Mouse (Mus musculus): Measurements from ENCODE around the gene Fgfrl1. TPM values are rescaled to one million over a fixed set of nuclear protein-coding genes. Genes with fewer than 3 reads are reported as not detected.
"Not testable (repeated sequence)": the region's sequence is repeated elsewhere in the genome, so short reads cannot be mapped to it uniquely, and the experiment has no call there.

Gene Fgfrl1
- total RNA-seq, 2 experiments from 2014 or later, result 45.8 to 47.5 TPM

DNA sequence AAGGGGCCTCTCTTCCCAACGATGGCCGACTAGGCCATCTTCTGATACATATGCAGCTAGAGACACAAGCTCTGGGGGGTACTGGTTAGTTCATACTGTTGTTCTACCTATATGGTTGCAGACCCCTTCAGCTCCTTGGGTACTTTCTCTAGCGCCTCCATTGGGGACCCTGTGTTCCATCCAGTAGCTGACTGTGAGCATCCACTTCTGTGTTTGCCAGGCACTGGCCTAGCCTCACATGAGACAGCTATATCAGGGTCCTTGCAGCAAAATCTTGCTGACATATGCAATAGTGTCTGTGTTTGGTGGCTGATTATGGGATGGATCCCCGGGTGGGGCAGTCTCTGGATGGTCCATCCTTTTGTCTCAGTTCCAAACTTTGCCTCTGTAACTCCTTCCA lies 59.1 kb downstream of the Fgfrl1 start:
- DNase-seq, result not testable (repeated sequence)

Other genes with a start within 250 kb of the Fgfrl1 start
- gene Mfsd7a, start 243.5 kb upstream of the Fgfrl1 start, total RNA-seq (2021), result 1 to 10 TPM; 1.0 to 1.3 TPM
- 10 to 100 TPM; 37.6 to 39.6 TPM for gene Pcgf3, start 231.2 kb upstream of the Fgfrl1 start, total RNA-seq (2021)
- 1 to 10 TPM; 1.9 to 2.1 TPM for gene Cplx1, start 142.4 kb upstream of the Fgfrl1 start, total RNA-seq (2021)
- 10 to 100 TPM; 81.2 to 82.4 TPM for gene Gak, start 62.6 kb upstream of the Fgfrl1 start, total RNA-seq (2021)
- gene Tmem175, start 62.6 kb upstream of the Fgfrl1 start, total RNA-seq (2021), result 10 to 100 TPM; 21.2 to 31.3 TPM
- 10 to 100 TPM; 14.0 to 16.0 TPM for gene Idua, start 32.1 kb upstream of the Fgfrl1 start, total RNA-seq (2021)
- gene Dgkq, start 22.7 kb upstream of the Fgfrl1 start, total RNA-seq (2021), result 10 to 100 TPM; 17.4 to 18.7 TPM
- gene Slc26a1, start 16.8 kb upstream of the Fgfrl1 start, total RNA-seq (2021), result under 1 TPM in 1 of 2 experiments, not detected in 1; 0.30 TPM
- gene Rnf212, start 82.6 kb downstream of the Fgfrl1 start, total RNA-seq (2021), result not detected
- gene Tmed11, start 103.0 kb downstream of the Fgfrl1 start, total RNA-seq (2021), result not detected
- gene Vmn2r8, start 116.5 kb downstream of the Fgfrl1 start, total RNA-seq (2021), result not detected
- not detected for gene Vmn2r9, start 160.2 kb downstream of the Fgfrl1 start, total RNA-seq (2021)